In the genomic region with DNA sequence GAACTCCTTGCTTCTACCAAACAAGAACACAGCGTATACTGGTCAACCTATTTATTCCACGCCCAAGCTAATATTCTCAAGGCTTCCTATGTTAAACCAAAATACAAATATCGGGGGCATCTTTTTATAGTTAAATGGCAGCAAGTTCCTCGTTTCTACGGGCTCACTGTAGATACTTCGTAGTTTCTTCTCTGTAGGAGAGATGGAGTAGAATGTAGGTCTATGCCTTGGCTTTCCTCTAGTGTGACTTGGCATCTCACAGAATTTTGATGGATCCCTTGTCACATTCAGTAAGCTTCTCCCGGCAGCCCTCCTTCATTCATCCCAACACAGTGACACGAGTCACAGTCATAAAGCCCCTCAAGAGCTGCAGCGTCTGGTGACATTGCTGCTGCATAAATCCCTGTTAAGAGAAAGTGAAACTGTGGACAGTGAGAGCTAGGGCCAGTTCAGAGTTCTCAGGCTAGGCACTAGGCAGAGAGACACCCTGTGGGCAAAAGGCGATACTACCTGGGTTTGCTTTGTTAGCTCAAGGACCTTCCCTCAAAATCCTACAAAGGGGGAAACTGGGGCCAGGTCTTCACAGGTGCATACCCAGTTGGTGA, we compare ENCODE assay signal across 9 mouse cellular contexts.
DNase-seq lines count a peak whose midpoint lies in the region; ATAC-seq and TF ChIP-seq lines count a peak whose summit lies in the region.
"Had no signal": no experiment of that assay in that cellular context is flagged by ENCODE, and none has a peak within 500 bp of the region (broad histone marks: within the 10 kb centered on the region; RNA-seq: fewer than 3 reads in every experiment).

No protein-coding gene starts in this region.

- peak; percentile 7 to 31 for DNase-seq in kidney, adult 8-10 months
- DNase-seq in kidney, adult 11 months = no peak
- DNase-seq in ES-E14 (ENCODE audit: low read depth, low spot score) = peak; percentile 13
- peak; percentile 63 for DNase-seq in adrenal gland, postnatal 10 days
- DNase-seq in heart, postnatal 4 days = peak; percentile 53
- DNase-seq in midbrain, embryonic 14.5 days = peak; percentile 66
- no peak for DNase-seq in layer of hippocampus, adult 11-12 months (ENCODE audit: low spot score)
- no peak for DNase-seq in right cerebral cortex, postnatal 14 days

- H3K36me3 ChIP-seq in ES-E14 (ENCODE audit: control insufficient read depth, insufficient read depth, low read length, poor library complexity, severe bottlenecking) = no peaks in the 10 kb centered on the region
- peaks cover 17% of the 10 kb centered on the region; the same call in 1 of the 2 replicates for H3K36me3 ChIP-seq in midbrain, embryonic 14.5 days (ENCODE audit: control insufficient read depth, insufficient read depth, low read length)
- H3K36me3 ChIP-seq: embryonic facial prominence, embryonic 13.5 days had no signal

- H3K27ac ChIP-seq in ES-E14 (ENCODE audit: insufficient read depth, low read depth, low read length, poor library complexity, severe bottlenecking) = no peak overlapping the region
- H3K27ac ChIP-seq in midbrain, embryonic 14.5 days (replicated peaks; ENCODE audit: low read depth, low read length) = no peak overlapping the region
- H3K27ac ChIP-seq: embryonic facial prominence, embryonic 13.5 days had no signal

- no peaks in the 10 kb centered on the region for H3K9me3 ChIP-seq in ES-E14 (ENCODE audit: control insufficient read depth, insufficient read depth, low read depth, low read length)
- H3K9me3 ChIP-seq in midbrain, embryonic 14.5 days (ENCODE audit: control insufficient read depth, low read length) = no peaks in the 10 kb centered on the region
- H3K9me3 ChIP-seq: embryonic facial prominence, embryonic 13.5 days had no signal

- no peak overlapping the region for H3K4me3 ChIP-seq in ES-E14 (ENCODE audit: insufficient read depth in 1 of 2, low read depth in 1 of 2, low read length in 2 of 2, poor library complexity in 1 of 2, severe bottlenecking in 1 of 2)
- H3K4me3 ChIP-seq in midbrain, embryonic 14.5 days (replicated peaks; ENCODE audit: low read depth, low read length) = no peak overlapping the region
- H3K4me3 ChIP-seq: embryonic facial prominence, embryonic 13.5 days had no signal

- no peaks in the 10 kb centered on the region for H3K4me1 ChIP-seq in ES-E14 (ENCODE audit: control insufficient read depth in 2 of 2, insufficient read depth in 2 of 2, low read length in 2 of 2, poor library complexity in 1 of 2)
- H3K4me1 ChIP-seq in midbrain, embryonic 14.5 days (ENCODE audit: control insufficient read depth, insufficient read depth, low read length) = 0 out of 2 replicates have a peak, but pooled peaks cover 4% of the 10 kb centered on the region
- H3K4me1 ChIP-seq: embryonic facial prominence, embryonic 13.5 days had no signal

- WGBS in midbrain, embryonic 14.5 days = 74% methylated on average over 10 of the region's 10 CpGs

- in situ Hi-C loops in ES-E14 (cut with MboI; ENCODE audit: low sequenced_read_pairs in 2 of 2, unreplicated experiment in 2 of 2) = loop anchor here (25.0 kb wide), 1 partner anchor 381 kb away; no protein-coding TSS in a partner anchor

- no peak overlapping the region for H3K9ac ChIP-seq in ES-E14 (ENCODE audit: insufficient read depth, low read depth, low read length, poor library complexity, severe bottlenecking)
- H3K9ac ChIP-seq in midbrain, embryonic 14.5 days (replicated peaks; ENCODE audit: low read length) = no peak overlapping the region
- H3K9ac ChIP-seq: embryonic facial prominence, embryonic 13.5 days had no signal

- peak; percentile 6; the same call in 1 of the 2 replicates for ATAC-seq in midbrain, embryonic 14.5 days (ENCODE audit: low FRiP score, low TSS enrichment)

- H3K27me3 ChIP-seq in midbrain, embryonic 14.5 days (ENCODE audit: control insufficient read depth, insufficient read depth, low read length) = no peaks in the 10 kb centered on the region
- H3K27me3 ChIP-seq: embryonic facial prominence, embryonic 13.5 days had no signal

- H3K4me2 ChIP-seq in midbrain, embryonic 14.5 days (ENCODE audit: low read length) = no peak overlapping the region
- H3K4me2 ChIP-seq: embryonic facial prominence, embryonic 13.5 days had no signal

TF ChIP-seq in ES-E14, 5 proteins besides CTCF, POLR2A, EP300 and RAD21:
- no peak for TF ChIP-seq ZNF384 (IDR thresholded peaks at IDR 0.05; ENCODE audit: low read depth, low read length)
TF ChIP-seq in ES-E14: peak in this region for 0.

Comparison
In these comparisons a context has a peak if more than half of its experiments do, and no peak if none do; other contexts are left out.
1. DNase-seq: peak in kidney, adult 8-10 months (2 of 2), ES-E14 (single experiment), adrenal gland, postnatal 10 days (single experiment), heart, postnatal 4 days (single experiment) and midbrain, embryonic 14.5 days (single experiment); none in kidney, adult 11 months (single experiment), layer of hippocampus, adult 11-12 months (single experiment) and right cerebral cortex, postnatal 14 days (single experiment).